Mouse (Mus musculus) neural tube, embryonic 12.5 days (tissue): ENCODE measurements at regions not wholly inside any gene's neighbourhood (a gene's known extent, or its start where the extent isn't known, plus 50 kb on each side); places are given as distances from the start of the nearest gene placed in this dataset.

Source experiments
- ATAC-seq: fragments of 200-750 bp; cut with Nextera tagmentation; 2 replicates; pipeline ENCODE4 v1.8.0; 2017; ENCODE audit warnings: low read depth, mild to moderate bottlenecking, moderate TSS enrichment, moderate library complexity; ENCODE audit not compliant: low FRiP score
- H3K27ac ChIP-seq: fragments of 300-500 bp; sonication (generic); 2 replicates; pipeline ENCODE4 v1.5.1; 2016
- H3K27me3 ChIP-seq: fragments of 300-500 bp; sonication (generic); replicated peaks from 2 replicates; pipeline ENCODE4 v1.6.1; 2016; ENCODE audit warnings: mild to moderate bottlenecking
- H3K36me3 ChIP-seq: fragments of 300-500 bp; sonication (generic); 2 replicates; pipeline ENCODE4 v1.6.1; 2016; ENCODE audit warnings: mild to moderate bottlenecking
- H3K4me1 ChIP-seq: fragments of 300-500 bp; sonication (generic); 2 replicates; pipeline ENCODE4 v1.6.1; 2016
- H3K4me2 ChIP-seq: fragments of 300-500 bp; sonication (generic); replicated peaks from 2 replicates; pipeline ENCODE4 v1.6.1; 2016; ENCODE audit warnings: mild to moderate bottlenecking
- H3K4me3 ChIP-seq: fragments of 300-500 bp; sonication (generic); 2 replicates; pipeline ENCODE4 v1.5.1; 2016
- H3K9ac ChIP-seq: fragments of 300-500 bp; sonication (generic); 2 replicates; pipeline ENCODE4 v1.6.1; 2016; ENCODE audit warnings: mild to moderate bottlenecking
- H3K9me3 ChIP-seq: fragments of 300-500 bp; sonication (generic); 2 replicates; pipeline ENCODE4 v1.6.1; 2016; ENCODE audit warnings: mild to moderate bottlenecking
- WGBS: fragments of 180-500 bp; shearing (Covaris S2); methylation state at CpG from one replicate; pipeline ENCODE4 v1.1.7; 2016; 5-methylcytosine and 5-hydroxymethylcytosine counted together

GRCm38 (mm10) chr3:53729131-53729530 is 72.0 kb upstream of the Frem2 start:
- no peaks in the 10 kb centered on the region for H3K4me1 ChIP-seq
- H3K9ac ChIP-seq, result no peak overlapping the region
- H3K4me3 ChIP-seq, result no peak overlapping the region
- no peaks in the 10 kb centered on the region for H3K27me3 ChIP-seq
- H3K27ac ChIP-seq, result no peak overlapping the region
- ATAC-seq, result no peak
- 94% methylated on average over 10 of the region's 10 CpGs for WGBS
- H3K36me3 ChIP-seq, result no peaks in the 10 kb centered on the region
- H3K9me3 ChIP-seq, result no peaks in the 10 kb centered on the region
- no peak overlapping the region for H3K4me2 ChIP-seq

GRCm38 (mm10) chr3:53727737-53728136 is 70.6 kb upstream of the Frem2 start:
- no peak overlapping the region for H3K4me3 ChIP-seq
- no peak overlapping the region for H3K9ac ChIP-seq
- H3K4me2 ChIP-seq, result no peak overlapping the region
- no peaks in the 10 kb centered on the region for H3K9me3 ChIP-seq
- no peaks in the 10 kb centered on the region for H3K4me1 ChIP-seq
- no peaks in the 10 kb centered on the region for H3K36me3 ChIP-seq
- no peaks in the 10 kb centered on the region for H3K27me3 ChIP-seq
- ATAC-seq, result no peak
- WGBS, result 85% methylated on average over 1 of the region's 1 CpGs
- no peak overlapping the region for H3K27ac ChIP-seq

- H3K9me3 ChIP-seq, result no peaks in the 10 kb centered on the region
- H3K36me3 ChIP-seq, result no peaks in the 10 kb centered on the region
- 88% methylated on average over 3 of the region's 3 CpGs for WGBS
- no peaks in the 10 kb centered on the region for H3K27me3 ChIP-seq
- no peak overlapping the region for H3K4me2 ChIP-seq
- H3K4me1 ChIP-seq, result no peaks in the 10 kb centered on the region
- no peak for ATAC-seq
- no peak overlapping the region for H3K9ac ChIP-seq
- H3K4me3 ChIP-seq, result no peak overlapping the region
- H3K27ac ChIP-seq, result no peak overlapping the region
Observed at GRCm38 (mm10) chr3:53707101-53707500, 49.9 kb upstream of the Frem2 start.
